Mouse (Mus musculus): ENCODE measurements around the gene Spem2.

GRCm38 (mm10) chr11:69848021-69848420, 29.8 kb upstream of the Spem2 start:
- TF ChIP-seq CTCF (IDR thresholded peaks at IDR 0.05) = no peak
- TF ChIP-seq POLR2A (IDR thresholded peaks at IDR 0.05; ENCODE audit: insufficient read depth, low read depth, low read length) = no peak
- TF ChIP-seq EP300 (IDR thresholded peaks at IDR 0.05; ENCODE audit: insufficient read depth, low read depth, low read length) = no peak
